Mouse (Mus musculus) kidney, embryonic 14.5 days (tissue): ENCODE measurements around the gene Adssl1. TPM values are rescaled to one million over a fixed set of nuclear protein-coding genes. Genes with fewer than 3 reads are reported as not detected.

Experiments
- ATAC-seq: fragments of 200-750 bp; cut with Nextera tagmentation; 2 replicates; pipeline ENCODE4 v1.8.0; 2017; ENCODE audit warnings: moderate number of reproducible peaks, mild to moderate bottlenecking, moderate TSS enrichment, moderate library complexity; ENCODE audit not compliant: low FRiP score, low TSS enrichment
- H3K27ac ChIP-seq: fragments of 300-500 bp; sonication (generic); 2 replicates; pipeline ENCODE4 v1.5.1; 2014; ENCODE audit warnings: low read depth, mild to moderate bottlenecking, low read length, moderate library complexity, mixed read lengths
- H3K27me3 ChIP-seq: fragments of 300-500 bp; sonication (generic); 2 replicates; pipeline ENCODE4 v1.6.1; 2014; ENCODE audit warnings: mild to moderate bottlenecking, low read length; ENCODE audit not compliant: control insufficient read depth, insufficient read depth
- H3K36me3 ChIP-seq: fragments of 300-500 bp; sonication (generic); 2 replicates; pipeline ENCODE4 v1.6.1; 2014; ENCODE audit warnings: low read length, mixed read lengths; ENCODE audit not compliant: control insufficient read depth, insufficient read depth
- H3K4me1 ChIP-seq: fragments of 300-500 bp; sonication (generic); 2 replicates; pipeline ENCODE4 v1.6.1; 2014; ENCODE audit warnings: low read length, mixed read lengths; ENCODE audit not compliant: control insufficient read depth, insufficient read depth
- H3K4me2 ChIP-seq: fragments of 300-500 bp; sonication (generic); replicated peaks from 2 replicates; pipeline ENCODE4 v1.6.1; 2014; ENCODE audit warnings: low read depth, mild to moderate bottlenecking, low read length
- H3K4me3 ChIP-seq: fragments of 300-500 bp; sonication (generic); 2 replicates; pipeline ENCODE4 v1.5.1; 2014; ENCODE audit warnings: mild to moderate bottlenecking, low read length
- H3K9ac ChIP-seq: fragments of 300-500 bp; sonication (generic); 2 replicates; pipeline ENCODE4 v1.6.1; 2014; ENCODE audit warnings: low read depth, mild to moderate bottlenecking, low read length, moderate library complexity
- H3K9me3 ChIP-seq: fragments of 300-500 bp; sonication (generic); 2 replicates; pipeline ENCODE4 v1.6.1; 2016; ENCODE audit warnings: low read length; ENCODE audit not compliant: control insufficient read depth
- WGBS: fragments of 180-500 bp; shearing (Covaris S2); extraction: QIAGEN DNeasy Blood & Tissue Kit; methylation state at CpG from one replicate; pipeline ENCODE4 v1.1.7; 2014; 5-methylcytosine and 5-hydroxymethylcytosine counted together
- polyA plus RNA-seq: library from polyadenylated mRNA; unstranded; fragments of >200 nt; fragmentation: Nextera tagmentation; extraction: Ambion mirVana; gene quantifications from 2 replicates; pipeline ENCODE4 v1.2.1, GENCODE M21; 2014

Gene Adssl1
- polyA plus RNA-seq, 1 experiment from 2014 or later, result 9.3 TPM

DNA sequence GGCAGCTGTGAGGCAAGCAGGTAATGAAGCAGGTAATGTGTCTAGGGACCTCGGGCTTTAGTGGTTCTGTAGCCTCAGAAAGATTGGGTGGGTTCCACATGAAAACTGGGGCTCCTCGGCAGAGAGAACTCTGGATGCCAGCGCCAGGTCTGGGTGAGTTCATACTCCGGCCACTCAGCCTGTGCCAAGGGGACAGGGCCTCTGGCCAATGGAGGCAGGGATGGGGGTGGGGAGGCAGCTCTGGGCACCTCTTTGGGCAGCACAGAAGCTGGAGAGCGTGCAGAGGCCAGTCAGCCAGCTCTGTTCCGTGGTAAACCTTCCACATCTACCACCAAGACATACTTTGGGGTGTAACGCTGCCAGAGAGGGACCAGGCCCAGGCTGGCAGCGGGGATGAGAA is 22.2 kb upstream of the Adssl1 start:
- Histone ChIP-seq H3K4me1 (peaks cover 17% of the 10 kb centered on the region), H3K9ac (no peak overlapping the region), H3K4me3 (no peak overlapping the region), H3K27me3 (no peaks in the 10 kb centered on the region; the same call in 1 of the 2 replicates), H3K4me2 (no peak overlapping the region), H3K27ac (no peak overlapping the region), H3K9me3 (no peaks in the 10 kb centered on the region), H3K36me3 (peaks cover 5% of the 10 kb centered on the region; the same call in 1 of the 2 replicates)
- 84% methylated on average over 8 of the region's 8 CpGs for WGBS
- ATAC-seq, result no peak

GRCm38 (mm10) chr12:112599198-112599597 is 20.6 kb upstream of the Adssl1 start:
- Histone ChIP-seq H3K9me3 (no peaks in the 10 kb centered on the region), H3K9ac (no peak overlapping the region), H3K27ac (no peak overlapping the region), H3K4me2 (no peak overlapping the region), H3K4me3 (no peak overlapping the region), H3K36me3 (peaks cover 5% of the 10 kb centered on the region; the same call in 1 of the 2 replicates), H3K27me3 (no peaks in the 10 kb centered on the region; the same call in 1 of the 2 replicates), H3K4me1 (peaks cover 11% of the 10 kb centered on the region)
- ATAC-seq, result no peak
- 30% methylated on average over 4 of the region's 4 CpGs for WGBS

GRCm38 (mm10) chr12:112599942-112600611 is 19.8 kb upstream of the Adssl1 start:
- Histone ChIP-seq H3K4me2 (no peak overlapping the region), H3K27me3 (no peaks in the 10 kb centered on the region), H3K9ac (no peak overlapping the region), H3K27ac (no peak overlapping the region), H3K9me3 (no peaks in the 10 kb centered on the region), H3K4me3 (no peak overlapping the region), H3K36me3 (peaks cover 5% of the 10 kb centered on the region; the same call in 1 of the 2 replicates), H3K4me1 (peaks cover 2% of the 10 kb centered on the region; the same call in 1 of the 2 replicates)
- 86% methylated on average over 30 of the region's 30 CpGs for WGBS
- ATAC-seq, result no peak

DNA sequence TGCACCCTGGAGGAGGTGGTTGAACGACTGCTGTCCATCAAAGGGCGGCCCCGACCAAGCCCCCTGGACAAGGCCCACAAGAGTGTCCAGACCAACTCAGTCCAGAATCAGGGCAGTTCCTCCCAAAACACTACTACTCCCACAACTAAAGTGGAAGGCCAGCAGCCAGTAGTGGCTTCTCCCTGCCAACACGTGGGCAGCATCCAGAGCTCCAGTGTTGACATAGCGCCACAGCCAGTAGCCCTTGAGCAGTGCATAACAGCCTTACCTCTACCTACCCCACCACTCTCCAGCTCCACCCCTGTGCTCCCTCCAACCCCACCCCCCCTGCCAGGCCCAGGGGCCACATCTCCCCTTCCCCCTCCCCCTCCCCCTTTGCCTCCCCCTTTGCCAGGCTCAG is 15.8 kb upstream of the Adssl1 start:
- no peak overlapping the region for H3K4me3 ChIP-seq
- H3K9me3 ChIP-seq, result no peaks in the 10 kb centered on the region
- WGBS, result 81% methylated on average over 5 of the region's 5 CpGs
- H3K9ac ChIP-seq, result no peak overlapping the region
- H3K4me1 ChIP-seq, result no peaks in the 10 kb centered on the region
- H3K4me2 ChIP-seq, result no peak overlapping the region
- H3K27ac ChIP-seq, result no peak overlapping the region
- no peak for ATAC-seq
- H3K27me3 ChIP-seq, result no peaks in the 10 kb centered on the region
- H3K36me3 ChIP-seq, result peaks cover 8% of the 10 kb centered on the region; the same call in 1 of the 2 replicates

DNA sequence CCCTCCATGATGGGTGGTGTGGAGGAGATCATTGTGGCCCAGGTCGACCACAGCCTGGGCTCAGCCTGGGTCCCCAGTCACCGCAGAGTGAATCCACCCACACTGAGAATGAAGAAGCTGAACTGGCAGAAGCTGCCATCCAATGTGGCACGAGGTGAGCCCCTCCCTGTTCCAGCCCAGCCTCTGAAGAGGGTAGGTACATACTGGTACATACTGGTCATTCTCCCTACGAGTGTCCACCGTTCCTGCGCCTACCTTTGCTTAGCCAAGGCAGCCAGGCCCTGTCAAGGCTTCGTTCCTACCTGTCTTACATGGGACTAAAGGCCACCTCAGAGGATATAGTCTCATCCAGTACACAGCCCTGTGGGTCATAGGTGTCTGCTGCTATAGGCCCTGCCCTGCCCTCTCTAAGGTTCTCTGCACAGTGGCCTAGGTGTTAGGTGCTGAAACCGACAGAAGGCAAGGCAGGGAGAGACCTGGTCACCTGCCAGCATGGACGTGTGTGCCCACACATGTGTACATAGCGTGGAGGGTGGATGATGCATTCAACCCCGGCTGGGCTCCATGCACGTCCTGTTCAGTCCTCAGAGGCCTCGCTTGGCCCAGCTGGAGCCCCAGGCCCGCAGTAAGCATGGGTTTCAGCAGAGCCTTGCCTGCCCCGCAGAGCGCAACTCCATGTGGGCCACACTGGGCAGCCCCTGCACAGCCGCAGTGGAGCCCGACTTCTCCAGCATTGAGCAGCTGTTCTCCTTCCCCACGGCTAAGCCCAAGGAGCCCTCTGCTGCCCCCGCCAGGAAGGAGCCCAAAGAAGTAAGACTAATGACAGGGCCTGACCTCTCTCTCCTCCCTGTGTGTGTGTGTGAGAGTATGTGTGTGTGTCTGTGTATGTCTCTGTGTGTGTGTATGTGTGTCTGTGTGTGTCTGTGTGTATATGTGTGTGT is 14.9 kb upstream of the Adssl1 start:
- H3K9ac ChIP-seq, result no peak overlapping the region
- no peaks in the 10 kb centered on the region for H3K4me1 ChIP-seq
- H3K27ac ChIP-seq, result no peak overlapping the region

DNA sequence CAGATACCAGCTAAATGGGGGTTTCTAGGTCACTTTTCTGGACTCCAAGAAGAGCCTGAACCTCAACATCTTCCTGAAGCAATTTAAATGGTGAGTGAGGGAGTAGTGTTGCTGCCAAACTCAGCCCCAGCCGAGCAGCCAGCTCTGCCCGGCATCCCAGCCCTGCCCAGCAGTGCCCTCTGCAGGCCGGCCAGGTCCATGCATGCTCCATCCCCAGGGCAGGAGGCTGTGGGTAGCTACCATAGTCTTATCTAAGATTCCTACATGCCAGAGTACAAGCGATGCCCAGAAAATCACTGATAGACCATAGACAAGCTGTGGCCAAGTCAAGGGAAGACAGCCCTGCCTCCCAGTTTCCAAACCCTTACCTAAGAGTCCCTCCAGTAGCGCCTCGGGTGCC is 14.1 kb upstream of the Adssl1 start:
- Histone ChIP-seq H3K9me3 (no peaks in the 10 kb centered on the region), H3K4me1 (no peaks in the 10 kb centered on the region), H3K27me3 (no peaks in the 10 kb centered on the region), H3K4me2 (no peak overlapping the region), H3K27ac (no peak overlapping the region), H3K4me3 (no peak overlapping the region), H3K9ac (peak overlapping the region; percentile 2; the same call in 1 of the 2 replicates), H3K36me3 (peaks cover 9% of the 10 kb centered on the region; the same call in 1 of the 2 replicates)
- ATAC-seq, result peak; percentile 64
- 50% methylated on average over 6 of the region's 6 CpGs for WGBS

More for the DNA sequence above, 14.9 kb upstream of the Adssl1 start:
- H3K36me3 ChIP-seq, result peaks cover 12% of the 10 kb centered on the region; the same call in 1 of the 2 replicates
- no peaks in the 10 kb centered on the region for H3K9me3 ChIP-seq
- ATAC-seq, result peak; percentile 67
- H3K4me3 ChIP-seq, result no peak overlapping the region
- no peaks in the 10 kb centered on the region for H3K27me3 ChIP-seq
- 62% methylated on average over 20 of the region's 20 CpGs for WGBS
- no peak overlapping the region for H3K4me2 ChIP-seq

- peaks cover 13% of the 10 kb centered on the region; the same call in 1 of the 2 replicates for H3K36me3 ChIP-seq
- ATAC-seq, result no peak
- no peaks in the 10 kb centered on the region for H3K27me3 ChIP-seq
- no peak overlapping the region for H3K9ac ChIP-seq
- no peaks in the 10 kb centered on the region for H3K4me1 ChIP-seq
- no peaks in the 10 kb centered on the region for H3K9me3 ChIP-seq
- no peak overlapping the region for H3K4me3 ChIP-seq
- no peak overlapping the region for H3K27ac ChIP-seq
- H3K4me2 ChIP-seq, result no peak overlapping the region
- WGBS, result 73% methylated on average over 6 of the region's 6 CpGs
Measured at GRCm38 (mm10) chr12:112606998-112607397, 12.8 kb upstream of the Adssl1 start.

DNA sequence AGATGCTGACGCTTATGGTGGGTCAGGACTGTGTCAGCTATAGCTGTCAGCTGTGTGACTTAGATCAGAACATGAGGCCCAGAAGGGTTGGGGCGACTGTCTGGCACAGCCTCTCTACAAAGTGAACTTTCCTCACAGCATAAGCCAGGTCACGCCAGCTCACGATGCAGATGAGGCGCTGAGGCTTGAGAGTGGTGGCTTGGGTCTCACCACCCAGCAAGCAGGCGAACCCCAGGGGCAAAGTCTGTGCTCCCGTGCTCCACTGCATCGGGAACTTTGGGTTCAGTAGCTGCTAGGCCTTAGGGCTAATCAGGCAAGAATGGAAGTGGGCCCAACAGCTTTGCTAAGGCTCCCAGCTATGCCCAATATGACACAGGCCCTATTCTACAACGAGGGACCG is 10.8 kb upstream of the Adssl1 start:
- H3K4me2 ChIP-seq, result no peak overlapping the region
- H3K36me3 ChIP-seq, result peaks cover 13% of the 10 kb centered on the region; the same call in 1 of the 2 replicates
- ATAC-seq, result no peak
- H3K9me3 ChIP-seq, result no peaks in the 10 kb centered on the region
- no peak overlapping the region for H3K9ac ChIP-seq
- H3K27ac ChIP-seq, result no peak overlapping the region
- no peaks in the 10 kb centered on the region for H3K4me1 ChIP-seq
- 84% methylated on average over 10 of the region's 10 CpGs for WGBS
- no peak overlapping the region for H3K4me3 ChIP-seq
- no peaks in the 10 kb centered on the region for H3K27me3 ChIP-seq
